ENCODE assay signal across 21 mouse cellular contexts in genomic region chr12:99794158-99794515, GRCm38 (mm10).
DNase-seq lines count a peak whose midpoint lies in the region; ATAC-seq lines count a peak whose summit lies in the region.
"Had no signal": no experiment of that assay in that cellular context is flagged by ENCODE, and none has a peak within 500 bp of the region (broad histone marks: within the 10 kb centered on the region; RNA-seq: fewer than 3 reads in every experiment).

No protein-coding gene starts in this region.

- intact Hi-C loops in heart, postnatal 36 days (cut with DNase I) = no loop called here

- no peak overlapping the region for H3K4me2 ChIP-seq in heart, embryonic 15.5 days
- H3K4me2 ChIP-seq in kidney, embryonic 16.5 days (replicated peaks; ENCODE audit: low read depth, low read length) = no peak overlapping the region
- H3K4me2 ChIP-seq: embryonic facial prominence, embryonic 13.5 days; forebrain, embryonic 13.5 days; hindbrain, embryonic 15.5 days had no signal

- ATAC-seq in heart, embryonic 15.5 days (replicated peaks; ENCODE audit: insufficient number of reproducible peaks, insufficient read depth, low FRiP score, low read depth) = no peak
- peak; percentile 47; the same call in 1 of the 2 replicates for ATAC-seq in kidney, embryonic 16.5 days (ENCODE audit: low FRiP score, low TSS enrichment)
- ATAC-seq: forebrain, embryonic 13.5 days; intestine, postnatal 0 days; Patski had no signal

- peak; percentile 7 to 9 for DNase-seq in frontal cortex, postnatal 36 days (ENCODE audit: low spot score in 2 of 2)
- no peak for DNase-seq in frontal cortex, postnatal 10 days (ENCODE audit: low spot score in 2 of 2)
- DNase-seq in heart, postnatal 36 days = no peak
- DNase-seq in kidney, adult 18-20 months = no peak
- DNase-seq in brain, adult 2 months (ENCODE audit: low read depth, low spot score) = peak; percentile 45
- DNase-seq: adrenal gland, postnatal 14 days; cerebellum, adult 18-20 months; cerebellum, adult 9-11 months; cerebellum, postnatal 36 days; gastrocnemius, adult 2 months; gastrocnemius, postnatal 25 days; heart, postnatal 14 days had no signal

- 0 out of 2 replicates have a peak overlapping the region, but pooled peaks have one; percentile 23 for H3K27ac ChIP-seq in heart, embryonic 15.5 days
- H3K27ac ChIP-seq in kidney, embryonic 16.5 days (ENCODE audit: low read length) = no peak overlapping the region
- H3K27ac ChIP-seq: forebrain, embryonic 13.5 days; gastrocnemius, adult 2 months; hindbrain, embryonic 10.5 days; hindbrain, embryonic 15.5 days had no signal

- no peaks in the 10 kb centered on the region for H3K9me3 ChIP-seq in heart, embryonic 15.5 days (replicated peaks)
- no peaks in the 10 kb centered on the region for H3K9me3 ChIP-seq in kidney, embryonic 16.5 days (ENCODE audit: low read length)
- H3K9me3 ChIP-seq: embryonic facial prominence, embryonic 13.5 days; forebrain, embryonic 13.5 days; hindbrain, embryonic 15.5 days had no signal

- peaks cover 14% of the 10 kb centered on the region for H3K4me1 ChIP-seq in heart, embryonic 15.5 days (replicated peaks)
- 0 out of 2 replicates have a peak, but pooled peaks cover 8% of the 10 kb centered on the region for H3K4me1 ChIP-seq in kidney, embryonic 16.5 days (ENCODE audit: insufficient read depth, low read length)
- H3K4me1 ChIP-seq: hindbrain, embryonic 15.5 days had no signal

- H3K27me3 ChIP-seq in heart, embryonic 15.5 days = no peaks in the 10 kb centered on the region
- no peaks in the 10 kb centered on the region for H3K27me3 ChIP-seq in kidney, embryonic 16.5 days (ENCODE audit: insufficient read depth, low read length)
- H3K27me3 ChIP-seq: CH12.LX; embryonic facial prominence, embryonic 13.5 days; forebrain, embryonic 13.5 days; hindbrain, embryonic 15.5 days; Patski had no signal

- no peaks in the 10 kb centered on the region for H3K36me3 ChIP-seq in heart, embryonic 15.5 days
- H3K36me3 ChIP-seq in kidney, embryonic 16.5 days (ENCODE audit: insufficient read depth, low read length) = no peaks in the 10 kb centered on the region
- H3K36me3 ChIP-seq: embryonic facial prominence, embryonic 13.5 days; hindbrain, embryonic 10.5 days; hindbrain, embryonic 15.5 days had no signal

- no peak overlapping the region for H3K4me3 ChIP-seq in heart, embryonic 15.5 days
- no peak overlapping the region for H3K4me3 ChIP-seq in kidney, embryonic 16.5 days (ENCODE audit: low read length)
- H3K4me3 ChIP-seq: embryonic facial prominence, embryonic 13.5 days; forebrain, embryonic 13.5 days; gastrocnemius, adult 2 months; hindbrain, embryonic 10.5 days; hindbrain, embryonic 15.5 days had no signal

- 61% methylated on average over 4 of the region's 4 CpGs for WGBS in heart, embryonic 15.5 days
- WGBS in kidney, embryonic 16.5 days = 36% methylated on average over 4 of the region's 4 CpGs

- no peak overlapping the region for H3K9ac ChIP-seq in heart, embryonic 15.5 days
- no peak overlapping the region for H3K9ac ChIP-seq in kidney, embryonic 16.5 days (replicated peaks; ENCODE audit: low read length)
- H3K9ac ChIP-seq: embryonic facial prominence, embryonic 13.5 days; forebrain, embryonic 13.5 days; hindbrain, embryonic 15.5 days had no signal

Comparison
In these comparisons a context has a peak if more than half of its experiments do, and no peak if none do; other contexts are left out.
1. DNase-seq: peak in frontal cortex, postnatal 36 days (2 of 2) and brain, adult 2 months (single experiment); none in frontal cortex, postnatal 10 days (0 of 2), heart, postnatal 36 days (0 of 2) and kidney, adult 18-20 months (single experiment).